Mouse (Mus musculus) lung, adult 2 months (tissue): Measurements from ENCODE around the gene Cox10. TPM values are rescaled to one million over a fixed set of nuclear protein-coding genes. Genes with fewer than 3 reads are reported as not detected.

Source experiments
- DNase-seq: peaks from one replicate; pipeline ENCODE4 v3.0.0; 2022
- H3K4me1 ChIP-seq: fragments of 200-500 bp; 2 replicates; pipeline ENCODE4 v1.6.1; 2011; ENCODE audit warnings: low read length; ENCODE audit not compliant: control insufficient read depth, insufficient read depth
- H3K4me3 ChIP-seq: fragments of 200-500 bp; replicated peaks from 2 replicates; pipeline ENCODE3; 2011; ENCODE audit warnings: low read depth, mild to moderate bottlenecking, control low read depth, low read length; ENCODE audit errors: extremely low read depth
- CTCF ChIP-seq: fragments of 200-500 bp; IDR thresholded peaks from 2 replicates; pipeline ENCODE4 v1.5.1; 2011; ENCODE audit warnings: mild to moderate bottlenecking, low read length, control low read depth; ENCODE audit not compliant: insufficient read depth
- POLR2A ChIP-seq: fragments of 200-500 bp; IDR thresholded peaks from 2 replicates; pipeline ENCODE4 v1.6.1; 2011; ENCODE audit warnings: low read depth, mild to moderate bottlenecking, control low read depth, low read length, borderline replicate concordance; ENCODE audit errors: extremely low read depth
- WGBS: fragments of 180-500 bp; shearing (Covaris S2); methylation state at CpG from one replicate; pipeline ENCODE4 v1.1.7; 2018; 5-methylcytosine and 5-hydroxymethylcytosine counted together
- polyA plus RNA-seq: library from polyadenylated mRNA; depleted of rRNA; stranded (reverse); fragments of >200 nt; gene quantifications from 2 replicates; pipeline ENCODE4 v1.2.3, GENCODE M21; 2012; rRNA removed

The Cox10 gene
- polyA plus RNA-seq, 1 experiment: 11.0 TPM

DNA sequence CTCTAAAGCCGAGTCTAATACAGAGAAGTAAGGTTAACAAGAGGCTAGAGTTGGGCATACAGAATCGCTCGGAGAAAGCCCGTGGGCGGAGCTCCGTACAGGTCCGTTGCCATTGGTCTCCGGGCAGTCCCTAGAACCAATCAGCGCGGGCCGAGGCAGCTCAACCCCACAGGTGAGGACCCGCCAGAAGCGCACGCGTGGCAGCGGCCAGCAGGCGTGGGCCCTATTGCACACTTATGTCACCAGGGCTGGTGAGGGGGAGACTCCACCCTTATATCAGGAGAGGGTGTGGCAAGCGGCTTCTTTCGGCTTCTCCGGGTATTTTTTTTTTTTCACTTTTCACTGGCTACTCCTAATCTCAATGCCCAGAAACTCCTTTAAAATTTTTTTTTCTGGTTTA, 164.9 kb downstream of the Cox10 start:
- H3K4me1 ChIP-seq: no peaks in the 10 kb centered on the region
- H3K4me3 ChIP-seq: peak overlapping the region; percentile 30
- TF ChIP-seq CTCF: no peak
- no peak for TF ChIP-seq POLR2A
- DNase-seq: peak; percentile 72
- 4% methylated on average over 20 of the region's 20 CpGs for WGBS

DNA sequence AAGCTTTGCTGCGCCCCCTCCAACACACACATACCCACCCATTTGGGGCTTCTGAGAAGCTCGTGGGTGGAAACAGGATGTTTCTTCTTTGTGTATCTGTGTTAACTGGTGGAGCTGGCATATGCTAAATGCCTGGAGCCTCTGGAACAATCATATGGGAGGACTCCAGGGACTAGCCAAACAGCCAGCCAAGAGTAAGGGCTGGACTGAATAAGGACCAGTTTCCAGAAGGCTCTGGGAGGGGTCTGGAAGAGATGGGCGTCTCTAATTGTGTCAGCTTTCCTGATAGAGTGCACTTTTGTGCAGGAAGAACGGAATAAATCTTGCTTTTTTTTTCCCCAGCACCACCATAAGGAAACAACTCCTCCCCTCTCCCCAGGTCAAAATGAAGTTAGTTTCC, 165.3 kb downstream of the Cox10 start:
- TF ChIP-seq POLR2A: no peak
- TF ChIP-seq CTCF: no peak
- no peak for DNase-seq
- 20% methylated on average over 4 of the region's 4 CpGs for whole genome bisulfite sequencing

More for the DNA sequence above, 165.3 kb downstream of the Cox10 start:
- Histone ChIP-seq H3K4me3 (no peak overlapping the region), H3K4me1 (no peaks in the 10 kb centered on the region)

Other genes starting within 250 kb of the Cox10 start
- 5.5 and 6.3 TPM in 2 replicates for gene Hs3st3b1, start 157.2 kb downstream of the Cox10 start, polyA plus RNA-seq